Mouse (Mus musculus) frontal cortex, adult (tissue): ENCODE measurements around the gene Zfp503.
A peak's percentile ranks its signal among the peaks of the same experiment; 100 is the strongest.

Experiments
- ATAC-seq: cut with Nextera tagmentation; 2 replicates; pipeline ENCODE4 v1.9.2; 2017; ENCODE audit warnings: mild to moderate bottlenecking, moderate library complexity, mixed read lengths; ENCODE audit not compliant: low TSS enrichment

Zfp503 gene

GRCm38 (mm10) chr14:21968978-21969377 is 20.4 kb downstream of the Zfp503 start:
- ATAC-seq, result no peak

- no peak for ATAC-seq
Observed at GRCm38 (mm10) chr14:21967375-21968010, 21.9 kb downstream of the Zfp503 start.

GRCm38 (mm10) chr14:21966276-21966675 is 23.1 kb downstream of the Zfp503 start:
- ATAC-seq, result no peak

DNA sequence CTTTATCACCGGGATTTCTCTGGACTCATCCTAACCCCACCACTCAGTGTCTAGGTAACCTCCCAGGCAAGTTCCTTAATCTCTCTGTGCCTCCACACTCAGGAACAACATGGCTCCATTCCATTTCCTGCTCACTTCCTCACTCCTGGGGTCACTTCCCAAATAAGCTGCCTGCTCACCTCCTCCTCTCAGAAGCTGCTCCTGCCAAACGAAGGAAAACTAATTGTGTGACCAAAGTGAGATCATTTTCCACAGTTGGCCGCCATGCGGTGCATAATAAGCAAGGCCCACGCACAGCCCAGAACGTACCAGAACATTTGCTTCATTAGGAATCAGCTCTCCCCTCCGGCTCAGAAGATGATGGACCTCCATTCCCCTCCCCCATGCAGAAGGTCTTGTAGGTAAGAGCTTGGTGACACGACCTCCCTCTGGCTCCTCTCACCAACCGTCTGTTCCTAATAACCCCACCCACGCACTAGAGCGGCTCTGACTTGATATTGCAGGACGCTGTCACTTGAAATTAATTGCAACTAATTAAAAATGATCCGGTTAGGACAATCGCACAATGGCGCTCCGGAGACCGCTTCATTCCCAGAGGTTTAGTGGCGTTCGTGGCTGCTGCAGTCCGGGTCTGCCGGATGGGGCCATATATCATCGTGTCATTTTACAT is 26.9 kb downstream of the Zfp503 start:
- ATAC-seq, result peak; percentile 41; the same call in 1 of the 2 replicates

DNA sequence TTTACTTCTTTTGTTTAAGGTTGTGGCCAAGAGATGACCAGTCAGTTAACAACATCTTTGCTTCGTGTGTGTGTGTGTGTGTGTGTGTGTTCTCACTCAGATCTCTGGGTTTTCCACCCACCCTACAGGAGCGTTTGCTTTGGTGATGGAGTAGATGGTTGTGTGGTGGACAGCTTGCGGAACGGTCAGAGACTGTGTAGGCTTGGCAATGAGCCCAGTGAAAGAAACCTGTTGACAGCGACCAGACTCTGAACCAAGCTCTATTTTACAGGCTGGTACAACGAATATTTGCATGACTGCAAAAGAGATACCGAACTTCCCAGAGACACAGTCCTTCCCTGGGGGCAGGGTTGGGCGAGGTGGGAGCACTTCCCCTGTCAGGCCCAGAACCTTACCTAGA is 30.2 kb downstream of the Zfp503 start:
- no peak for ATAC-seq

GRCm38 (mm10) chr14:21958643-21959042 is 30.8 kb downstream of the Zfp503 start:
- ATAC-seq, result no peak

DNA sequence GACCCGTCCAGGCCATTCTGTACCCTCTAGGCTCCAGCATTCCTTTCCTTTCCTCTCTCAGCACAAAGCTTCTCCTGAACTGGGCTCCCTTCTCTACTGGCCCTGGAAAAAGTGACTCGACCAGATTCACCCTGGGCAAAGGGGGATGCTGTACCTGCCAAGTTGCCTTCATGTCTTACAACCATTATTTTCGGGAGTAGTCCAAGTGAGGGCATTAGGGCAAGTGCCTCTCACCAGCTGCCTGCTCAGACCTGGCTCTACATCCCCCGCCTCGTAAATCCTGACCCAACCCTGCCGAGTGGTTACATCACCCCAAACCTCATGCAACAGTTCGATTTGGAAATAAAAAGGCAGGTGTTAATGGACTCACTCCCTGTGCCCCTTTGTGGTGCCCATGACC is 36.9 kb downstream of the Zfp503 start:
- no peak for ATAC-seq

- ATAC-seq, result no peak
Observed at GRCm38 (mm10) chr14:21951896-21952523, 37.4 kb downstream of the Zfp503 start.

DNA sequence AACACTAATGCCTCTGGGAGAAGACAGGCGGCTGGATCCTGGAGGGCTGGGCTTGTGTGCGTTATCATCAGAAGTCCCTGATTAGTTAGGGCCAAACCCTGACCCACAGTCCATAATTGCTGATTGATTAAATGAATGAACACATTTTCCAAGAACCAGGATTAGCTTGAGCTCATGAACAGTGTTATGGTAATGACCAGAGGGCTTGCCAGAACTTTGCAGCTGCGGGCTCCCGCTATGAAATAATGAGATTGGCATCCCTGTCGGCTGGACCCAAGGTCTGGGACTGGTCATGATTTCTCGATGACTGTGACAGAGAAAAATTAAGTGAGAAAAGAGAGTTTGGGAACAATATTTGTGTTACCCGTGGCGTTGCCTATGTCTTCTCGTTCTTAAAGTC is 44.5 kb downstream of the Zfp503 start:
- no peak for ATAC-seq

DNA sequence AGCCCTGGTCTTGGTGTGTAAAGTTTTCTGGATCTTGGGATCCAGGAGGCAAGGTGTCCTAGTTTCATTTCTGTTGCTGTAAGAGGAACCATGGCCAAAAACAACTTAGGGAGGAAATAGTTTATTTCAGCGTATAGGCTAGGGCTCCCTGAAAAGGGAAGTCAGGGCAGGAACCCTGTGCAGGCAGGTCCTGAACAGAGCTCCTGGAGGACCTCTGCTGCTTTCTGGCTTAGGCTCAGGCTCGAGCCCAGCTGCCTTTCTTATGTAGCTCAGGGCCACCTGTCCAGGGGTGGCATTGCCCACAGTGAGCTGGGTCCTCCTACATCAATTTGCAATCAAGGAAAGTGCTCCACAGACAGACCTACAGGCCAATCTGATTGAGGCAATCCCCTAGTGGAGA is 47.8 kb downstream of the Zfp503 start:
- ATAC-seq, result no peak

- no peak for ATAC-seq
Observed at GRCm38 (mm10) chr14:21937116-21937515, 52.3 kb downstream of the Zfp503 start.

- ATAC-seq, result no peak
Observed at GRCm38 (mm10) chr14:21936102-21936630, 53.2 kb downstream of the Zfp503 start.
